Mouse (Mus musculus) ES-Bruce4 (cell line): Measurements from ENCODE around the gene Cers5. TPM values are rescaled to one million over a fixed set of nuclear protein-coding genes. Genes with fewer than 3 reads are reported as not detected.
A peak's percentile ranks its signal among the peaks of the same experiment; 100 is the strongest.

Source experiments
- H3K27ac ChIP-seq: 2 replicates; pipeline ENCODE4 v1.5.1; 2012; ENCODE audit warnings: low read length, inconsistent platforms; ENCODE audit not compliant: insufficient read depth
- H3K27me3 ChIP-seq: 2 replicates; pipeline ENCODE4 v1.6.1; 2012; ENCODE audit warnings: mild to moderate bottlenecking, low read length, inconsistent platforms; ENCODE audit not compliant: control insufficient read depth, poor library complexity, insufficient read depth, severe bottlenecking
- H3K36me3 ChIP-seq: 2 replicates; pipeline ENCODE4 v1.6.1; 2012; ENCODE audit warnings: inconsistent platforms, mild to moderate bottlenecking, low read length, moderate library complexity; ENCODE audit not compliant: control insufficient read depth, poor library complexity, insufficient read depth, severe bottlenecking
- H3K4me1 ChIP-seq: one replicate; pipeline ENCODE4 v1.8.1; 2011; ENCODE audit warnings: low read length; ENCODE audit not compliant: control insufficient read depth, insufficient read depth
- H3K4me3 ChIP-seq: 2 replicates; pipeline ENCODE4 v1.5.1; 2011; ENCODE audit warnings: low read depth, mild to moderate bottlenecking, low read length
- H3K9ac ChIP-seq: 2 replicates; pipeline ENCODE4 v1.6.1; 2012; ENCODE audit warnings: low read depth, mild to moderate bottlenecking, inconsistent platforms; ENCODE audit not compliant: poor library complexity, severe bottlenecking
- H3K9me3 ChIP-seq: replicated peaks from 2 replicates; pipeline ENCODE4 v1.6.1; 2012; ENCODE audit warnings: mild to moderate bottlenecking, low read length, inconsistent platforms; ENCODE audit not compliant: control insufficient read depth, poor library complexity, insufficient read depth, severe bottlenecking
- CTCF ChIP-seq: IDR thresholded peaks from one replicate; pipeline ENCODE4 v1.8.1; 2011; ENCODE audit warnings: low read depth, low read length
- EP300 ChIP-seq: IDR thresholded peaks from 2 replicates; pipeline ENCODE4 v1.6.1; 2011; ENCODE audit warnings: low read depth, low read length; ENCODE audit not compliant: insufficient read depth
- POLR2A ChIP-seq: IDR thresholded peaks from one replicate; pipeline ENCODE4 v1.8.1; 2011; ENCODE audit warnings: low read length; ENCODE audit not compliant: insufficient read depth
- polyA plus RNA-seq: library from polyadenylated mRNA; stranded (reverse); fragments of >200 nt; gene quantifications from 2 replicates; pipeline ENCODE4 v1.2.4, GENCODE M21; 2011; ENCODE audit warnings: low read depth; ENCODE audit not compliant: missing spikeins, insufficient read depth, insufficient read length

Cers5 gene
- polyA plus RNA-seq, 1 experiment, result 49.5 TPM

- H3K27me3 ChIP-seq, result no peaks in the 10 kb centered on the region
- 0 out of 2 replicates have a peak overlapping the region, but pooled peaks have one; percentile 1 for H3K27ac ChIP-seq
- no peak overlapping the region for H3K4me3 ChIP-seq
- H3K9ac ChIP-seq, result peak overlapping the region; percentile 93; the same call in 1 of the 2 replicates
- no peaks in the 10 kb centered on the region for H3K9me3 ChIP-seq
- H3K4me1 ChIP-seq, result peaks cover 10% of the 10 kb centered on the region
- no peaks in the 10 kb centered on the region for H3K36me3 ChIP-seq
- TF ChIP-seq CTCF (no peak), POLR2A (no peak), EP300 (no peak)
Observed at GRCm38 (mm10) chr15:99700219-99701106, 72.2 kb downstream of the Cers5 start.

GRCm38 (mm10) chr15:99699715-99700114 lies 73.0 kb downstream of the Cers5 start:
- H3K36me3 ChIP-seq, result no peaks in the 10 kb centered on the region
- TF ChIP-seq POLR2A (no peak), CTCF (no peak), EP300 (no peak)
- peaks cover 10% of the 10 kb centered on the region for H3K4me1 ChIP-seq
- H3K9ac ChIP-seq, result no peak overlapping the region; the same call in 1 of the 2 replicates
- no peak overlapping the region for H3K27ac ChIP-seq
- no peaks in the 10 kb centered on the region for H3K9me3 ChIP-seq
- no peaks in the 10 kb centered on the region for H3K27me3 ChIP-seq
- H3K4me3 ChIP-seq, result no peak overlapping the region

- H3K4me3 ChIP-seq, result no peak overlapping the region
- H3K9ac ChIP-seq, result no peak overlapping the region
- H3K27ac ChIP-seq, result no peak overlapping the region
- H3K27me3 ChIP-seq, result no peaks in the 10 kb centered on the region
- H3K36me3 ChIP-seq, result no peaks in the 10 kb centered on the region
- no peaks in the 10 kb centered on the region for H3K9me3 ChIP-seq
- H3K4me1 ChIP-seq, result peaks cover 10% of the 10 kb centered on the region
- no peak for TF ChIP-seq CTCF
- TF ChIP-seq EP300, result 0 out of 2 replicates have a peak, but pooled peaks have one; percentile 56
Observed at GRCm38 (mm10) chr15:99698533-99699085, 74.1 kb downstream of the Cers5 start.

GRCm38 (mm10) chr15:99697309-99697708 lies 75.4 kb downstream of the Cers5 start:
- Histone ChIP-seq H3K4me1 (peaks cover 10% of the 10 kb centered on the region), H3K36me3 (no peaks in the 10 kb centered on the region), H3K4me3 (no peak overlapping the region), H3K9ac (no peak overlapping the region), H3K9me3 (no peaks in the 10 kb centered on the region), H3K27ac (no peak overlapping the region), H3K27me3 (no peaks in the 10 kb centered on the region)
- TF ChIP-seq POLR2A, result no peak
- no peak for TF ChIP-seq EP300
- no peak for TF ChIP-seq CTCF

GRCm38 (mm10) chr15:99691976-99692375 lies 80.7 kb downstream of the Cers5 start:
- TF ChIP-seq POLR2A (no peak), EP300 (no peak), CTCF (no peak)
- Histone ChIP-seq H3K27me3 (no peaks in the 10 kb centered on the region), H3K4me3 (no peak overlapping the region), H3K36me3 (no peaks in the 10 kb centered on the region), H3K4me1 (no peaks in the 10 kb centered on the region), H3K27ac (no peak overlapping the region), H3K9me3 (no peaks in the 10 kb centered on the region), H3K9ac (no peak overlapping the region)

- H3K27ac ChIP-seq, result no peak overlapping the region
- H3K4me1 ChIP-seq, result no peaks in the 10 kb centered on the region
- TF ChIP-seq POLR2A, result no peak
- TF ChIP-seq EP300, result no peak
- no peak for TF ChIP-seq CTCF
- no peaks in the 10 kb centered on the region for H3K27me3 ChIP-seq
- no peaks in the 10 kb centered on the region for H3K9me3 ChIP-seq
- no peak overlapping the region for H3K4me3 ChIP-seq
- H3K9ac ChIP-seq, result no peak overlapping the region
- no peaks in the 10 kb centered on the region for H3K36me3 ChIP-seq
Observed at GRCm38 (mm10) chr15:99690924-99691323, 81.8 kb downstream of the Cers5 start.
